ENCODE assay signal across 8 mouse cellular contexts in genomic region chr8:70863956-70864711, GRCm38 (mm10). TPM values are rescaled to one million over a fixed set of nuclear protein-coding genes. Genes with fewer than 3 reads are reported as not detected.
A peak's percentile ranks its signal among the peaks of the same experiment; 100 is the strongest.
DNase-seq lines count a peak whose midpoint lies in the region; ATAC-seq and TF ChIP-seq lines count a peak whose summit lies in the region.

No protein-coding gene starts in this region.

- peak overlapping the region; percentile 76 for H3K4me2 ChIP-seq in liver, embryonic 14.5 days (ENCODE audit: low read depth)
- H3K4me2 ChIP-seq in stomach, embryonic 16.5 days (ENCODE audit: low read depth, low read length), result peak overlapping the region; percentile 79

- no peak overlapping the region for H3K27ac ChIP-seq in liver, embryonic 14.5 days
- 0 out of 2 replicates have a peak overlapping the region, but pooled peaks have one; percentile 86 for H3K27ac ChIP-seq in stomach, embryonic 16.5 days (ENCODE audit: low read length)

- 1% methylated on average over 46 of the region's 46 CpGs for WGBS in liver, embryonic 14.5 days (ENCODE audit: insufficient replicate concordance)
- WGBS in stomach, embryonic 16.5 days, result 2% methylated on average over 46 of the region's 46 CpGs

- intact Hi-C loops in heart, postnatal 14 days (cut with DNase I), result no loop called here

- peak overlapping the region in 1 of 2 experiments; percentile 21; a peak in 1 of 4 replicates for H3K4me3 ChIP-seq in liver, embryonic 14.5 days (ENCODE audit: insufficient read depth in 1 of 2, low read depth in 2 of 2, low read length in 2 of 2)
- H3K4me3 ChIP-seq in stomach, embryonic 16.5 days (replicated peaks; ENCODE audit: low read length), result peak overlapping the region; percentile 70

- H3K9me3 ChIP-seq in liver, embryonic 14.5 days (ENCODE audit: control insufficient read depth, low read length), result no peaks in the 10 kb centered on the region
- no peaks in the 10 kb centered on the region for H3K9me3 ChIP-seq in stomach, embryonic 16.5 days (replicated peaks; ENCODE audit: control insufficient read depth, low read length)

- no peak for TF ChIP-seq CTCF in liver, embryonic 14.5 days (IDR thresholded peaks at IDR 0.05; ENCODE audit: low read depth)

- no peaks in the 10 kb centered on the region for H3K36me3 ChIP-seq in liver, embryonic 14.5 days (replicated peaks; ENCODE audit: control insufficient read depth, insufficient read depth, low read depth)
- peaks cover 5% of the 10 kb centered on the region; the same call in 1 of the 2 replicates for H3K36me3 ChIP-seq in stomach, embryonic 16.5 days (ENCODE audit: control insufficient read depth, insufficient read depth, low read length)

- peaks cover 13 to 15% of the 10 kb centered on the region in 2 experiments for H3K4me1 ChIP-seq in liver, embryonic 14.5 days (replicated peaks; ENCODE audit: control insufficient read depth in 2 of 2, insufficient read depth in 2 of 2, low read length in 1 of 2)
- H3K4me1 ChIP-seq in stomach, embryonic 16.5 days (ENCODE audit: control insufficient read depth, insufficient read depth, low read length), result peaks cover 39% of the 10 kb centered on the region

- DNase-seq in CD4-positive, CD25-positive, alpha-beta regulatory T cell, adult 2 months (ENCODE audit: low read depth, low spot score), result peak; percentile 64
- DNase-seq in ovary, postnatal 36 days (ENCODE audit: low spot score), result peak; percentile 49
- no peak for DNase-seq in ovary, adult 18-20 months (ENCODE audit: low spot score)
- DNase-seq in heart, postnatal 14 days, result peak; percentile 42 to 51
- no peak for DNase-seq in liver, embryonic 14.5 days (ENCODE audit: low read depth in 3 of 3, low spot score in 3 of 3)
- DNase-seq in frontal cortex, postnatal 25 days (ENCODE audit: low spot score in 2 of 2), result no peak

- TF ChIP-seq EP300 in liver, embryonic 14.5 days (IDR thresholded peaks at IDR 0.05; ENCODE audit: low read depth), result no peak

- no peak for ATAC-seq in CD4-positive, CD25-positive, alpha-beta regulatory T cell, adult 4 months
- no peak for ATAC-seq in liver, embryonic 14.5 days (ENCODE audit: insufficient read depth)
- ATAC-seq in stomach, embryonic 16.5 days (ENCODE audit: insufficient read depth, low FRiP score), result no peak

- H3K9ac ChIP-seq in liver, embryonic 14.5 days (replicated peaks), result no peak overlapping the region
- peak overlapping the region; percentile 79 for H3K9ac ChIP-seq in stomach, embryonic 16.5 days (ENCODE audit: low read length)

- H3K27me3 ChIP-seq in liver, embryonic 14.5 days (ENCODE audit: control insufficient read depth, insufficient read depth, low read length), result peaks cover 41% of the 10 kb centered on the region
- peaks cover 16% of the 10 kb centered on the region for H3K27me3 ChIP-seq in stomach, embryonic 16.5 days (ENCODE audit: control insufficient read depth, insufficient read depth, low read length)

RNA-seq across cellular contexts. Expression of gene Kcnn1, which starts 1.1 kb away (rescaled TPM):
- not detected for polyA plus RNA-seq in CD4-positive, CD25-positive, alpha-beta regulatory T cell, adult 4 months (2017; shearing (Covaris generic))
- total RNA-seq in heart, postnatal 14 days (2021), result 1 to 10 TPM; 3.8 to 4.0 TPM
- 0.27 and 0.34 TPM in 2 replicates for polyA plus RNA-seq in liver, embryonic 14.5 days (2012; rRNA removed)
- 0.08 and 0.17 TPM in 2 replicates for polyA plus RNA-seq in liver, embryonic 14.5 days (2014; fragmentation: Nextera tagmentation; extraction: Ambion mirVana)
- polyA plus RNA-seq in stomach, embryonic 16.5 days (2015; fragmentation: Nextera tagmentation; extraction: Ambion mirVana), result 1.4 TPM in 2 replicates

RNA-seq across cellular contexts. Expression of gene Ccdc124, which starts 9.6 kb away (rescaled TPM):
- polyA plus RNA-seq in CD4-positive, CD25-positive, alpha-beta regulatory T cell, adult 4 months (2017; shearing (Covaris generic)), result 10 to 100 TPM; 61.0 to 62.7 TPM
- total RNA-seq in heart, postnatal 14 days (2021), result 10 to 100 TPM; 38.8 to 40.1 TPM
- 20.4 and 34.3 TPM in 2 replicates for polyA plus RNA-seq in liver, embryonic 14.5 days (2012; rRNA removed)
- 54.1 and 56.3 TPM in 2 replicates for polyA plus RNA-seq in liver, embryonic 14.5 days (2014; fragmentation: Nextera tagmentation; extraction: Ambion mirVana)
- polyA plus RNA-seq in stomach, embryonic 16.5 days (2015; fragmentation: Nextera tagmentation; extraction: Ambion mirVana), result 85.6 and 89.6 TPM in 2 replicates

RNA-seq across cellular contexts. Expression of gene Arrdc2, which starts 24.6 kb away (rescaled TPM):
- 1 to 10 TPM; 3.4 to 3.7 TPM for polyA plus RNA-seq in CD4-positive, CD25-positive, alpha-beta regulatory T cell, adult 4 months (2017; shearing (Covaris generic))
- total RNA-seq in heart, postnatal 14 days (2021), result 10 to 100 TPM; 22.4 to 23.9 TPM
- polyA plus RNA-seq in liver, embryonic 14.5 days (2012; rRNA removed), result 33.9 and 35.0 TPM in 2 replicates
- 9.5 and 14.3 TPM in 2 replicates for polyA plus RNA-seq in liver, embryonic 14.5 days (2014; fragmentation: Nextera tagmentation; extraction: Ambion mirVana)
- 6.0 and 7.1 TPM in 2 replicates for polyA plus RNA-seq in stomach, embryonic 16.5 days (2015; fragmentation: Nextera tagmentation; extraction: Ambion mirVana)

RNA-seq across cellular contexts. Expression of gene Slc5a5, which starts 28.4 kb away (rescaled TPM):
- polyA plus RNA-seq in CD4-positive, CD25-positive, alpha-beta regulatory T cell, adult 4 months (2017; shearing (Covaris generic)), result not detected
- total RNA-seq in heart, postnatal 14 days (2021), result under 1 TPM in 1 of 2 experiments, not detected in 1; 0.07 TPM
- polyA plus RNA-seq in liver, embryonic 14.5 days (2012; rRNA removed), result 0.06 and 0.10 TPM in 2 replicates
- 0.03 and 0.05 TPM in 2 replicates for polyA plus RNA-seq in liver, embryonic 14.5 days (2014; fragmentation: Nextera tagmentation; extraction: Ambion mirVana)
- 8.2 and 13.8 TPM in 2 replicates for polyA plus RNA-seq in stomach, embryonic 16.5 days (2015; fragmentation: Nextera tagmentation; extraction: Ambion mirVana)

RNA-seq across cellular contexts. Expression of gene Rpl18a, which starts 33.1 kb away (rescaled TPM):
- polyA plus RNA-seq in CD4-positive, CD25-positive, alpha-beta regulatory T cell, adult 4 months (2017; shearing (Covaris generic)), result over 10,000 TPM in 1 of 2 experiments, 1,000 to 10,000 TPM in 1; 9,999 to 11,110 TPM
- 100 to 1,000 TPM; 901 to 988 TPM for total RNA-seq in heart, postnatal 14 days (2021)
- 2,449 and 2,899 TPM in 2 replicates for polyA plus RNA-seq in liver, embryonic 14.5 days (2012; rRNA removed)
- 3,155 and 3,211 TPM in 2 replicates for polyA plus RNA-seq in liver, embryonic 14.5 days (2014; fragmentation: Nextera tagmentation; extraction: Ambion mirVana)
- polyA plus RNA-seq in stomach, embryonic 16.5 days (2015; fragmentation: Nextera tagmentation; extraction: Ambion mirVana), result 3,565 and 3,656 TPM in 2 replicates

Comparison
In these comparisons a context has a peak if more than half of its experiments do, and no peak if none do; other contexts are left out.
1. DNase-seq: peak in CD4-positive, CD25-positive, alpha-beta regulatory T cell, adult 2 months (single experiment), ovary, postnatal 36 days (single experiment) and heart, postnatal 14 days (2 of 2); none in ovary, adult 18-20 months (single experiment), liver, embryonic 14.5 days (0 of 3) and frontal cortex, postnatal 25 days (0 of 2).